Mouse (Mus musculus): ENCODE measurements at regions not wholly inside any gene's neighbourhood (a gene's known extent, or its start where the extent isn't known, plus 50 kb on each side); places are given as distances from the start of the nearest gene placed in this dataset.

- DNase-seq: peak; percentile 88
- intact Hi-C loops (cut with DNase I): no loop called here
Measured at GRCm38 (mm10) chrX:167152611-167153010, 56.5 kb downstream of the Tmsb4x start.

- intact Hi-C loops (cut with DNase I): no loop called here
- DNase-seq: no peak
Measured at GRCm38 (mm10) chrX:167151341-167151740, 57.8 kb downstream of the Tmsb4x start.

- DNase-seq: no peak
- intact Hi-C loops (cut with DNase I): no loop called here
Measured at GRCm38 (mm10) chrX:167149400-167149799, 59.7 kb downstream of the Tmsb4x start.

GRCm38 (mm10) chrX:167146513-167147360, 62.4 kb downstream of the Tmsb4x start:
- intact Hi-C loops (cut with DNase I): no loop called here
- no peak for DNase-seq

- intact Hi-C loops (cut with DNase I): no loop called here
Measured at GRCm38 (mm10) chrX:167145508-167146182, 63.5 kb downstream of the Tmsb4x start.

GRCm38 (mm10) chrX:167139110-167139509, 70.0 kb downstream of the Tmsb4x start:
- intact Hi-C loops (cut with DNase I): no loop called here
- DNase-seq: no peak

More at GRCm38 (mm10) chrX:167145508-167146182, 63.5 kb downstream of the Tmsb4x start:
- DNase-seq: no peak

- DNase-seq: no peak
- intact Hi-C loops (cut with DNase I): loop anchor here (2.0 kb wide), 1 partner anchor 35 kb away; no protein-coding TSS in a partner anchor
Measured at GRCm38 (mm10) chrX:167134250-167134649, 74.9 kb downstream of the Tmsb4x start.

- intact Hi-C loops (cut with DNase I): no loop called here
- DNase-seq: no peak
Measured at GRCm38 (mm10) chrX:167132989-167133395, 76.1 kb downstream of the Tmsb4x start.

GRCm38 (mm10) chrX:167131317-167131716, 77.8 kb downstream of the Tmsb4x start:
- no peak for DNase-seq
- intact Hi-C loops (cut with DNase I): no loop called here

- no peak for DNase-seq
- intact Hi-C loops (cut with DNase I): no loop called here
Measured at GRCm38 (mm10) chrX:167130601-167131000, 78.5 kb downstream of the Tmsb4x start.

GRCm38 (mm10) chrX:167119288-167119687, 89.8 kb downstream of the Tmsb4x start:
- intact Hi-C loops (cut with DNase I): no loop called here
- no peak for DNase-seq

GRCm38 (mm10) chrX:167115096-167115495, 94.0 kb downstream of the Tmsb4x start:
- DNase-seq: no peak

GRCm38 (mm10) chrX:167111059-167111871, 97.8 kb downstream of the Tmsb4x start:
- intact Hi-C loops (cut with DNase I): no loop called here
- no peak for DNase-seq

More at GRCm38 (mm10) chrX:167115096-167115495, 94.0 kb downstream of the Tmsb4x start:
- intact Hi-C loops (cut with DNase I): no loop called here

- no peak for DNase-seq
- intact Hi-C loops (cut with DNase I): no loop called here
Measured at GRCm38 (mm10) chrX:167108356-167108755, 100.8 kb downstream of the Tmsb4x start.

- intact Hi-C loops (cut with DNase I): no loop called here
- no peak for DNase-seq
Measured at GRCm38 (mm10) chrX:167107469-167107868, 101.6 kb downstream of the Tmsb4x start.

GRCm38 (mm10) chrX:167105931-167106417, 103.1 kb downstream of the Tmsb4x start:
- intact Hi-C loops (cut with DNase I): no loop called here
- DNase-seq: peak; percentile 14

- intact Hi-C loops (cut with DNase I): no loop called here
- DNase-seq: no peak
Measured at GRCm38 (mm10) chrX:167105354-167105753, 103.8 kb downstream of the Tmsb4x start.

- DNase-seq: no peak
- intact Hi-C loops (cut with DNase I): no loop called here
Measured at GRCm38 (mm10) chrX:167104247-167104621, 104.9 kb downstream of the Tmsb4x start.

- DNase-seq: no peak
- intact Hi-C loops (cut with DNase I): no loop called here
Measured at GRCm38 (mm10) chrX:167103501-167104246, 105.4 kb downstream of the Tmsb4x start.

GRCm38 (mm10) chrX:167101929-167102328, 107.2 kb downstream of the Tmsb4x start:
- DNase-seq: no peak
- intact Hi-C loops (cut with DNase I): no loop called here
